Mouse (Mus musculus) thymus, postnatal 10 days (tissue): ENCODE data around the gene Cdc42ep4.

Source experiments
- DNase-seq, 2 experiments: peaks; one replicate each; pipeline ENCODE4 v3.0.0; 2021; ENCODE audit warnings: low spot score in 2 of 2

Cdc42ep4 gene

GRCm38 (mm10) chr11:113777878-113778464, 26.3 kb upstream of the Cdc42ep4 start:
- DNase-seq: no peak

DNA sequence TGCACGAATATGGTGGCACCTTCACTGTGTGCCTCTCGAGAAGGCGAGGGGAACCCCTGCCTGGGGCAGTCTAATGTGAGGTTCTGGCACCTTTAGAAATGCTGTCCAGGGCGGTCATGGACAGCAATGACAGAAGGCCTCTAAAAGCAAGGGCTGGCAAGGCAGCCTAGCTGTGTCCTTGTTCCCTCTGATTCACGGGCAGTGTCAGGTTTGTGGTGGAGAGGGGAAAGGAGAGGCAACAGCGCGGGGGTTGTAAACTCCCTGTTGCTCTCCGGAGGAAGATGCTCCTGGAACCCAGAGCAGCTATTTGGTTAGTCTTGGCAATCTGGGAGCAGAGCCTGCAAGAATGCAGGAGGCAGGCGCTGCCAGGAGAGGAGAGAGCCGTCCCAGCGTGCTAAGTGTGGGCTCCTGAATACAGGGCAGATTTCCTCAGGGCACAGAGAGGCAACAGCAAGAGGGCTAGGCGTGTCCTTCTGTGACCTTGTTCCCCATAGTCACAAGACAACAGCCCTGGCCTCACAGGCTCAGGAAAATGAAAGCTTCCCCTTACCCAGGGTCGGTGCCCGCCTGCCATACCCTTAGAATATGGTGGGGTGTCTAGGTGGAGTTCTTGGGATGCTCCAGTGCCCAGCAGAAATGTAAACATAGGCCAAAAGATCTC, 25.3 kb upstream of the Cdc42ep4 start:
- DNase-seq: no peak

DNA sequence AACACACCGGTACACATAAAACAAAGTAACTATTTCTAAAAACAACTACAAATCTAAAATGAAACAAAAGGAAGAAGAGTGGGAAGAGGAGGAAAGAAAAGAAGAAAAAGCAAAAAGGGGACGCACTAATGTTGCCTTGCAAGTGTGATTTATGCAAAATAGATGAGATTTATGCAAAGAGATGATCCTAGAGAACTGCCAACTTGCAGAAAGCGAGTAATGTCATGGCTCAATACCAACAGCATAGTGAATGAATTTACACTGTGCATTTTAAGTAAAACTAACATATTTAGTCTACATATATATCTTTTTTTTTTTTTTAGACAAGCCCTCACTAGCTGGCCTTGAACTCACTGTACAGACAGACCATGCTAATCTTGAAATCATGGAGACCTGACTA, 23.1 kb upstream of the Cdc42ep4 start:
- DNase-seq: no peak

GRCm38 (mm10) chr11:113773191-113773590, 21.5 kb upstream of the Cdc42ep4 start:
- no peak for DNase-seq

DNA sequence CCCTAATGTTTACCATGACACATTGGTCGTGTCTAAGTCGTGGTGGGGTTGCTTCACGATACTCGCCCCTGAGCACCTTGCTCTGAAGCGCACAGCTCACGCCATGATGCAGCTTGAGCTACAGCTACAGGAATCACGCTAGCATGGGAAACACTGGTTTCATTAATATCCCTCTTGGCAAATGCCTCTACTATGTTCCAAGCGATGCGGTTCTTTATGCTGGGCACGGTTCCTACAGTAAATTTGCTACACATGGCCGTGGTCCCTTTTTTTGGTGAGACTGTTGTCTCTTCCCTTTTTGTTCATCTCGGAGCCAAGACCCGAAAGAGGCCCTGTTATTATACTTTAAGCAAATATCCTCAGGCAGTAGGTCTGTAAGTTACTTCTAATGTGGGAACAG, 19.5 kb upstream of the Cdc42ep4 start:
- no peak for DNase-seq

DNA sequence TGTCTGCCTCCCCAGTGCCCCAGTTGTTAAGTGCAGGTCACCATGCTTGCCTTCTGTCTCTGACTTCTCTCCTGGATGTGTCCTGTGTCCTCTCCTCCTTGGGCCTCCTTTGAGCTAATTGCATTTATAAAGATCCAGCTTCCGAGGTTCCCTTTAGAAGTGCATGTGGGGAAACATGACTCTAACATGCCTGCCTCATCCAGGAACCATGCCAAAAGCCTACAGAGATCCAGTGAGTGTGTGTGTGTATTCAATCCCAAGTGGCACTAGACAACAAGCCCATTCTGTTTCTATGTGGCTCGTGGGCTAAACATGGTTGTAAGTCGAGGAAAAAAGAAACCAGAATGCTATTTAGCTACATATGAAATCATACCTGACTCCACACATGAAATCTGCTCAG, 16.7 kb upstream of the Cdc42ep4 start:
- DNase-seq: no peak

DNA sequence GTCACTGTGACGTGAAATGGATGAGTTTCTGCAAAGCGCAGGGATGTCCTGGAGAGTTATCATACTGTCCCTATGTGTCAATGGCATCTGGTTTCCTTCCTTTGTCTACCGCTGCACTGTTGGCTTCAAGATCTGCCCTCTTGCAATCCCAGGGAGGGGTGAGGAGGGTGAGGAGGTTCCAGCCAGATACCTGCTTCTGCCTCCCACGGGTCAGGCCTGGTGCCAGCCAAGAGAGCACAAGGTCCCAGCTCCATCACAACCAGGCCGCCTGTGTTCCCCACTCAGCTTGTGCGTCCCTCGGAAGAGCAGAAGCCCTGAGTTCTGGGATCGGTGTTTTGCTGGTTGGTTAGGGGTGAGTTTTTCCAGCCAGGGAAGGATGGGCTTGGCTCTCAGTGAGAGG, 15.6 kb upstream of the Cdc42ep4 start:
- DNase-seq: no peak

GRCm38 (mm10) chr11:113766284-113766985, 14.8 kb upstream of the Cdc42ep4 start:
- DNase-seq: no peak

DNA sequence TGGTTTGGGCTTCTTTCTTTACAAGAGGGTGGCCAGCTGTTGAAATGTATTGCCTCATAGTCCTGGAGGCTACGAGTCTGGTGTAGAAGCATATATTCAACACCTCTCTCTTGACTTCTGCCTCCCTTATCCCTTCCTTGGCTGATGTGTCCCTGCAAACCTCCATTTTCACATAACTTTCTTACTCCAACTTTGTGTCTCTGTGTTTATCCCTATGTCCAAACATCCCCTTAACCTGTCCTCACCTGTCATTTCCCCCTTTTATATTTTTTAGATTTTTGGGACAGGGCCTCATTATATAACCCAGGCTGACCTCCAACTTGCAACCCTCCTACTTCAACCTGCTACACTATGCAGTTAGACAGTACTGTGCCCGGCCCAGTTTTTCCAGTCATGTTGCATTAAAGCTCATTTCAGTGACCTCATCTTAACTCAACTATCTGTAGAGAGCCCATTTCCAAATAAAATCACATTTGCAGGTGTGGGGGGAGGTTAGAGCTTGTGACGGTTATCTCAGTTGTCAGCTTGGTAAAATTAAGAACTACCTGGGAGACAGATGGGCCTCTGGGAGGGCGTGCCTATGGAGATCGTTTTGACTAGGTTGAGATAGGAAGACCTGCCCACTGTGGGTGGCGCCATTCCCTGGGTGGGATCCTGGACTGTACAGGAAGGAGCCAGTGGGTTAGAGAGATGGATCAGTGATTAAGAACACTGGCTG, 12.6 kb upstream of the Cdc42ep4 start:
- DNase-seq: no peak

DNA sequence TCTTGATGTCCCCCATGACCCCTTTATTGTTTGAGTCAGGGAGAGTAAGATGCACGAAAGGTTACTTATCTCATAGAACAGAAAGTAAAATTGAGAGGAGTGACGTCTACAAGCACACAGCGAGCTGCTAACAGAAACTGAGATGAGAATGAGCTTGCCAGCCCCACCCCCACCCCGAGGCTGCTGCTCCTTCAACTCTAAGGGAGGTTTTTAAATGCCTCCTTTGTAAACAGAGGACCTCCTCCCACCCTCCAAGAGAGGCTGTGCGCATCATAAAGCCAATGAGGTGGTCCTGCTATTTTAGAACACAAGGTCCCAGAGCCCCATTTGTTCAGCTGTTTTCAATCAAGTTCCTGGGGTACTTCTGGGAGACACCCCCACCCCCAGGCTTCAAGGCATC, 11.8 kb upstream of the Cdc42ep4 start:
- DNase-seq: no peak

GRCm38 (mm10) chr11:113762136-113762797, 10.6 kb upstream of the Cdc42ep4 start:
- DNase-seq: no peak

DNA sequence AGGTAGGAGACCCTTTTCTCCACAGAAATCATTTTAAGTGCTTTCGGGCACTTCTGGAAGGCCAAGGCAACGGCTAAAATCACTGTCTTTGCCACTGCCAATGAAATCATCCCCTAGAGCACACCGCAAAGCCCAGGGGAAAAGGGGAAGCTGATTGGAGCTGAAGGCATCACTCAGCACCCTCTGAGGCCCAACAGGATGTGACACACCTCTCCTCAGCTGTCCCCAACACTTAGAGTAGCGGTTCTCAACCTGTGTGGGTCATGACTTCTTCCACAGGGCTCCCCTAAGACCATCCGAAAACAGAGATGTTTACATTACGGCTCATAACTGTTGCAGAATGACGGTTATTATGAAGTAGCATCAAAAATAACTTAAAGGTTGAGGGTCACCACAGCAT, 10.0 kb upstream of the Cdc42ep4 start:
- DNase-seq: no peak

DNA sequence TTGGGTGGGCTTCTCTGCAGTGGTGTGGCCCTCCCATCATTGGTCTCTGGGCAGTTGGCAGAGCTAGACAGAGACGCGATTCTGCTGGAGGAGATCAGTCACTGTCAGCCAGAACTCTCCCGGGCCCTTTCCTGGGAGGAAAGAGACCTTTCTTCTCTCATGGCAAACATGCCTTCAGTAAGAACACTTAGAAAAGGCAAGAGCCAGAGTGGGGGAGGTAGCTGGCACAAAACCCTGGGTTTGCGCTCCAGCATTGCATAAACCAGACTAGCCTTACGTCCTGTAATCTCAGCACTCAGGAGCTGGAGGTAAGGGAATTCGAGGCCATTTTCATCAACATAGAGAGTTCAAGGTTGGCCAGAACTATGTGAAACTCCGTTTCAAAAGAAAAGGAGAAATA, 8.8 kb upstream of the Cdc42ep4 start:
- DNase-seq: no peak

DNA sequence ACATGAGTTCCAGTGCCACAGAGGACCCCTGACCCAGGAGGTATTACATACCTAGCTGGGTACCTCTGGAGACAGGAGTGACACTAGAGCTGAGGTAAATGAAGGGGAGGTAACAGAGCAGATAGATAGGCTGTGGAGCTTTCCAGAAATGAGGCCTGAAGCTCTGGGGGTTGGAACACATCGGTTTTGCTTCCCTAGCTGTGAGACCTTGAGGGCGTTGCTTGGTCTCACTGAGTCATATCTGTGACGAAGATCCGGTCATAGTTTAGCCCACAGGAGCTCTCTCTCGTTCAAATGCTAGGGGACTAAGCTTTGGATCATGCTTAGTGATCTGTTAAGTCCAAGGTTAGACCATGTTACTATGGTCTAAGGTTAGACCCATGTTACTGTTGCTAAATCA, 7.2 kb upstream of the Cdc42ep4 start:
- no peak for DNase-seq

DNA sequence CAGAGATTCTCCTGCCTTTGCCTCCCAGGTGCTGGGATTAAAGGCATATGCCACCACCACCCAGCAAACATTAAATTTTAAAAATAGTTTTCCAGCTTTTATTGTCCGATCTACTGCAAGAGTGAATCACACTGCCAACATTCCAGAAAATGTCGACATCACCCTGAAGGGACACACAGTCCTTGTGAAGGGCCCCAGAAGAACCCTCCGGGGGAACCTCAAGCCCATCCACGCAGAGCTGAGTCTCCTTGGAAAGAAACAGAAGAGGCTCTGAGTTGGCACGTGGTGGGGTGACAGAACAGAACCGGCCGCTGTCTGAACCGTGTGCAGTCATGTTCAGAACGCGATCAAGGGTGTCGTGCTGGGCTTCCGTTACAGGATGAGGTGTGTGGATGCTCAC, 4.9 kb upstream of the Cdc42ep4 start:
- no peak for DNase-seq

DNA sequence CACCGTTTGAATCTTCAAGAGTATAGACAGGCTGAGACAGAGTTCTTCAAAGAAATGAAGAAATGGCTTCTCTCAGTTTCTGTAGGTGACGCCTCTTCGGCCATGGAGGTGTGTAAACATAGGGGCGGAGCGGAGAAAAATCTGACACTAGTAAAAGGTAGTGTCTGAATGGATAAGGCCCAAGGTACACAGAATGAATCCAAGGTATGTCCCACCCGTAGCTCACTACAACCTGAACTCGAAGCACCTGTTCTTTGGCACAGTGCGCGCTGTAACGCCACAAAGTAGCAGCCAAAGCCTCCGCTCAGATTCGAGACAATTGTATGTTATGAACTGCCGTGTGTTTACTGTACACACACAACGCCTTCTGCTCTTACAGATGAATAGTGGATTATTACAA, 4.2 kb upstream of the Cdc42ep4 start:
- no peak for DNase-seq

DNA sequence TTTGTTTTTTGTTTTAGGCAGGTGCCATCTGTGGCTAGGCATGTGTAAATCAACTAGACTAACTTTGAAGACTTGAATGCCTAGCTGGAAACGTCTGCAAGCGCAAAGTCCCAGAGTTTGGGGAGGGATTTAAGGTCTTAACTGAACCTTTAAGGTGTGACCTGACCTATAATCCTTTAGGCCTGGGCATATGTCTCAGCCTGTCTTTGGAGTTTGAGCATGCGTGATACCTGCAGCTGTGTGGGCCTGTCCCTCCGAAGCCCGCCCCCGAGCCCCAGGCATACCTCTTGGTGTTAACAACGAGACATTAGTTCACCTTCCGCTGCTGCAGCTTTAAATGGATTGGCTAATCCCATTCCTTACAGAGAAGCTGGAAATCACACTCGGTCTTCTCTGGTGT, 3.2 kb upstream of the Cdc42ep4 start:
- no peak for DNase-seq

DNA sequence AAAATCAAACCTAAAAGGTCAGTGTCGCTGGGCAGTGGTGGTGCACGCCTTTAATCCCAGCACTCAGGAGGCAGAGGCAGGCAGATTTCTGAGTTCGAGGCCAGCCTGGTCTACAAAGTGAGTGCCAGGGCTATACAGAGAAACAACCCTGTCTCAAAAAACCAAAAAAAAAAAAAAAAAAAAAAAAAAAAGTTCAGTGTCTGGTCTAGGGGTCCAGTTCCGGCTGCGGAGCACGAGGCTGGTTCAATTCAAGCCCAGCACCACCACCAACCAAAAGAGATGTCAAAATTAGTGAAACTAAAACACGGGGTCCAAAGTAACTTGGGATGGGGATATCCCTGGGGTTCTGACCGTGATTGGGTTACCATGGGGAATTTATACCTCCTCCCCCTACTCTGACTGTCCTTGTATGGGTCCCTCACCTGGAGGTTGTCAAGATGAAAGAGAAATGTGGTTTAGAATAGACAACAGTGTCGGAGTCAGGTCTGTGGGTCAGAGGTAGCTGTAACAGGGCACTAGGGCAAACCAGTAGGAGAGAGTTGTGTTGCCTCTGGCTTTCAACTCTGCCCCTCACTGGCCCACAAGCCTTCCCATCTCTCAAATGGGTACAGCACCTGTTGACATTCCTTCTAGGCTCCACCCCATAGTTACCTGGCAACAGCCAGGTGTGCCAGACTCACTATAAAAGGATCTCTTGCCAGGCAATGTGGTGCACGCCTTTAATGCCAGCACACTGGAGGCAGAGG, 1.2 kb upstream of the Cdc42ep4 start:
- no peak for DNase-seq

- no peak for DNase-seq
These were observed 529 bp upstream of the Cdc42ep4 start for GRCm38 (mm10) chr11:113752158-113752661.

DNA sequence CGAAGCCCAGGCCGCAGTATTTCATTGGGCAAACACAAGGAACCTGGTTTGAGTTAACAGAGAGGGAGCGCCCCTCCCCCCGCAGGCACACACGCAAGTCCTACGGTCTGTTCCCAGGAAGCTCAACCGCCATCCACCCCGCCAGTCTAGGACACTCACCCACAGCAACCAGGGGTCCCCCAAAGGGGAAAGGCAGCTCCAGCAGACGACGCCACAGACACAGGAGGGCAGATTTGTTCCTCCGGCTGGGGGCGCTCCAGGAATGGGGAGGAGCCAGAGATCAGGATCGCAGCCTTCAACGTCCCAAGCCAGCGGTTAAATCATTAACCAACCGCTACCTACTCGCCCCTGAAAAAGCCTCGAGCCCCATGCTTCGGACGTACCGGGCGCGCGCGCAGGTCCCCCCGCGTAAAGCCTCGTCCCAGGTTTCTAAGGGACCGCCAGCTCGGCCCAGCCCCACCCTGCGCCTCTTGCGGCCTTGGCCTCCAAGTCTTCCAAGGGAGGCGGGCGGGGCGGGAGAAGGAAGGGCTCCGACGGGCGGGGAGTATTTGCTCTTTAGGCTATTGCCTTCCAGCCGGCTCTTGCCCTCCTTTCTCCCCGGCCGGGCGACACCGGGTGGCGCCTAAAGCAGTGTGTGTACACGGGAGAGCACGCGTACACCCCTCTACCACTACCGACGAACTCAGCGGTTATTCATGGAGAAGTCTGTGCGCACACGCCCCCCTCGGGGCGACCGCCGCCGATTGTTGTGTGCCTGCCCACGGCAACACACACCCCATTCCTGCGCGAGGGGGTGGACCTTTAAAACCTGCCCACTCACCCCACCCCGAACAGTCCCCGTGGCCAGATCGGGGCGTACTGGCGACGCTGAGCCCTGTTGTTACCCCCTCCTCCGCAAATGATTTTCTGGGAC, 854 bp downstream of the Cdc42ep4 start:
- peak; percentile 76 to 85 for DNase-seq
